Mouse (Mus musculus) limb, embryonic 10.5 days (tissue): ENCODE results near the gene Plvap. TPM values are rescaled to one million over a fixed set of nuclear protein-coding genes. Genes with fewer than 3 reads are reported as not detected.
"Not testable (repeated sequence)": the region's sequence is repeated elsewhere in the genome, so short reads cannot be mapped to it uniquely, and the experiment has no call there.

Experiments used
- DNase-seq: peaks from one replicate; pipeline ENCODE4 v3.0.0-alpha.2; 2017; ENCODE audit warnings: low spot score
- H3K27ac ChIP-seq: fragments of 300-500 bp; sonication (generic); 2 replicates; pipeline ENCODE4 v1.5.1; 2016; ENCODE audit warnings: mild to moderate bottlenecking
- H3K27me3 ChIP-seq: fragments of 300-500 bp; sonication (generic); 2 replicates; pipeline ENCODE4 v1.6.1; 2016; ENCODE audit warnings: low read depth, mild to moderate bottlenecking; ENCODE audit not compliant: poor library complexity, severe bottlenecking
- H3K36me3 ChIP-seq: fragments of 300-500 bp; sonication (generic); 2 replicates; pipeline ENCODE4 v1.6.1; 2016; ENCODE audit warnings: mild to moderate bottlenecking, moderate library complexity
- H3K4me1 ChIP-seq: fragments of 300-500 bp; sonication (generic); 2 replicates; pipeline ENCODE4 v1.6.1; 2016
- H3K4me3 ChIP-seq: fragments of 300-500 bp; sonication (generic); 2 replicates; pipeline ENCODE4 v1.5.1; 2016; ENCODE audit warnings: mild to moderate bottlenecking, moderate library complexity
- H3K9me3 ChIP-seq: fragments of 300-500 bp; sonication (generic); replicated peaks from 2 replicates; pipeline ENCODE4 v1.6.1; 2016; ENCODE audit warnings: mild to moderate bottlenecking
- WGBS: fragments of 180-500 bp; shearing (Covaris S2); methylation state at CpG from one replicate; pipeline ENCODE4 v1.1.7; 2016; 5-methylcytosine and 5-hydroxymethylcytosine counted together
- polyA plus RNA-seq: library from polyadenylated mRNA; unstranded; fragments of >200 nt; fragmentation: Nextera tagmentation; extraction: Ambion mirVana; gene quantifications from 2 replicates; pipeline ENCODE4 v1.2.1, GENCODE M21; 2016

Plvap gene
- polyA plus RNA-seq, 1 experiment from 2014 or later, result 74.6 TPM

GRCm38 (mm10) chr8:71519037-71519825, 7.7 kb upstream of the Plvap start:
- 49% methylated on average over 10 of the region's 10 CpGs for WGBS
- peaks cover 20% of the 10 kb centered on the region for H3K27me3 ChIP-seq
- H3K9me3 ChIP-seq, H3K36me3 ChIP-seq, H3K27ac ChIP-seq, H3K4me3 ChIP-seq: not testable (repeated sequence)
- peak; percentile 71 for DNase-seq
- H3K4me1 ChIP-seq, result peaks cover 18% of the 10 kb centered on the region

GRCm38 (mm10) chr8:71516786-71517185, 5.2 kb upstream of the Plvap start:
- H3K27me3 ChIP-seq, result peaks cover 1% of the 10 kb centered on the region; the same call in 1 of the 2 replicates
- H3K36me3 ChIP-seq, result no peaks in the 10 kb centered on the region
- 12% methylated on average over 6 of the region's 6 CpGs for WGBS
- H3K4me3 ChIP-seq, result no peak overlapping the region
- H3K27ac ChIP-seq, result no peak overlapping the region
- peak; percentile 29 for DNase-seq
- no peaks in the 10 kb centered on the region for H3K9me3 ChIP-seq
- peaks cover 25% of the 10 kb centered on the region for H3K4me1 ChIP-seq

GRCm38 (mm10) chr8:71515043-71515442, 3.5 kb upstream of the Plvap start:
- H3K4me3 ChIP-seq, result no peak overlapping the region
- H3K9me3 ChIP-seq, result no peaks in the 10 kb centered on the region
- no peak for DNase-seq
- 75% methylated on average over 5 of the region's 5 CpGs for WGBS
- H3K27me3 ChIP-seq, result peaks cover 17% of the 10 kb centered on the region
- H3K27ac ChIP-seq, result no peak overlapping the region
- peaks cover 21% of the 10 kb centered on the region for H3K4me1 ChIP-seq
- H3K36me3 ChIP-seq, result no peaks in the 10 kb centered on the region

- Histone ChIP-seq H3K4me3 (no peak overlapping the region), H3K4me1 (peaks cover 35% of the 10 kb centered on the region), H3K27ac (0 out of 2 replicates have a peak overlapping the region, but pooled peaks have one; percentile 42), H3K27me3 (peaks cover 35% of the 10 kb centered on the region), H3K36me3 (no peaks in the 10 kb centered on the region), H3K9me3 (no peaks in the 10 kb centered on the region)
- 73% methylated on average over 15 of the region's 15 CpGs for WGBS
- no peak for DNase-seq
Measured at GRCm38 (mm10) chr8:71513018-71513754, 1.6 kb upstream of the Plvap start.

- H3K27ac ChIP-seq, result peak overlapping the region; percentile 53; the same call in 1 of the 2 replicates
- 0 out of 2 replicates have a peak, but pooled peaks cover 2% of the 10 kb centered on the region for H3K36me3 ChIP-seq
- peaks cover 67% of the 10 kb centered on the region for H3K27me3 ChIP-seq
- H3K4me3 ChIP-seq, result peak overlapping the region; percentile 28; the same call in 1 of the 2 replicates
- H3K9me3 ChIP-seq, result no peaks in the 10 kb centered on the region
- WGBS, result 51% methylated on average over 2 of the region's 2 CpGs
- DNase-seq, result no peak
- H3K4me1 ChIP-seq, result peaks cover 42% of the 10 kb centered on the region
Measured at GRCm38 (mm10) chr8:71509316-71509715, 2.2 kb downstream of the Plvap start.

GRCm38 (mm10) chr8:71507589-71508104, 3.9 kb downstream of the Plvap start:
- DNase-seq, result peak; percentile 89
- H3K27me3 ChIP-seq, result peaks cover 67% of the 10 kb centered on the region
- H3K36me3 ChIP-seq, result 0 out of 2 replicates have a peak, but pooled peaks cover 2% of the 10 kb centered on the region
- H3K4me3 ChIP-seq, result peak overlapping the region; percentile 61
- peaks cover 40% of the 10 kb centered on the region for H3K4me1 ChIP-seq
- H3K9me3 ChIP-seq, result no peaks in the 10 kb centered on the region
- WGBS, result under 1% methylated on average over 61 of the region's 61 CpGs
- H3K27ac ChIP-seq, result peak overlapping the region; percentile 73

GRCm38 (mm10) chr8:71505979-71506378, 5.6 kb downstream of the Plvap start:
- Histone ChIP-seq H3K4me1 (peaks cover 34% of the 10 kb centered on the region), H3K27me3 (peaks cover 57% of the 10 kb centered on the region), H3K4me3 (no peak overlapping the region), H3K27ac (no peak overlapping the region), H3K9me3 (no peaks in the 10 kb centered on the region), H3K36me3 (0 out of 2 replicates have a peak, but pooled peaks cover 2% of the 10 kb centered on the region)
- WGBS, result 85% methylated on average over 4 of the region's 4 CpGs
- no peak for DNase-seq

GRCm38 (mm10) chr8:71505326-71505725, 6.2 kb downstream of the Plvap start:
- H3K27me3 ChIP-seq, result peaks cover 53% of the 10 kb centered on the region

GRCm38 (mm10) chr8:71504349-71504748, 7.2 kb downstream of the Plvap start:
- peaks cover 35% of the 10 kb centered on the region for H3K4me1 ChIP-seq
- 89% methylated on average over 4 of the region's 4 CpGs for WGBS
- peak overlapping the region; percentile 9; the same call in 1 of the 2 replicates for H3K27ac ChIP-seq
- peaks cover 43% of the 10 kb centered on the region for H3K27me3 ChIP-seq
- H3K36me3 ChIP-seq, result 0 out of 2 replicates have a peak, but pooled peaks cover 5% of the 10 kb centered on the region
- DNase-seq, result no peak
- H3K4me3 ChIP-seq, result no peak overlapping the region
- H3K9me3 ChIP-seq, result no peaks in the 10 kb centered on the region

More at GRCm38 (mm10) chr8:71505326-71505725, 6.2 kb downstream of the Plvap start:
- no peak for DNase-seq
- Histone ChIP-seq H3K4me3 (no peak overlapping the region), H3K4me1 (peaks cover 34% of the 10 kb centered on the region), H3K9me3 (no peaks in the 10 kb centered on the region), H3K36me3 (0 out of 2 replicates have a peak, but pooled peaks cover 2% of the 10 kb centered on the region), H3K27ac (no peak overlapping the region)
- 87% methylated on average over 4 of the region's 4 CpGs for WGBS

- 19% methylated on average over 16 of the region's 16 CpGs for WGBS
- peaks cover 51% of the 10 kb centered on the region for H3K4me1 ChIP-seq
- peak overlapping the region; percentile 18 for H3K4me3 ChIP-seq
- H3K36me3 ChIP-seq, result peaks cover 9% of the 10 kb centered on the region
- no peaks in the 10 kb centered on the region for H3K27me3 ChIP-seq
- H3K27ac ChIP-seq, result peak overlapping the region; percentile 88
- peak; percentile 65 for DNase-seq
- no peaks in the 10 kb centered on the region for H3K9me3 ChIP-seq
Measured at GRCm38 (mm10) chr8:71498816-71499690, 12.5 kb downstream of the Plvap start.

- H3K9me3 ChIP-seq, result no peaks in the 10 kb centered on the region
- peak overlapping the region; percentile 88 for H3K27ac ChIP-seq
- no peak for DNase-seq
- peaks cover 51% of the 10 kb centered on the region for H3K4me1 ChIP-seq
- H3K36me3 ChIP-seq, result peaks cover 18% of the 10 kb centered on the region
- 0 out of 2 replicates have a peak overlapping the region, but pooled peaks have one; percentile 18 for H3K4me3 ChIP-seq
- no peaks in the 10 kb centered on the region for H3K27me3 ChIP-seq
- WGBS, result 12% methylated on average over 15 of the region's 15 CpGs
Measured at GRCm38 (mm10) chr8:71497881-71498501, 13.6 kb downstream of the Plvap start.
